Mouse (Mus musculus) embryonic stem cell, embryonic (primary cell): ENCODE results near the gene Scmh1.

Experiments
- CTCF ChIA-PET, 4 experiments: fragments of 300-600 bp in 2 of 4; fragments of 350-600 bp in 2 of 4; sonication (Branson Sonifier 250); formaldehyde crosslinking; loops; one replicate each; lab custom pipeline; 2022; ENCODE audit warnings: inconsistent platforms in 2 of 4; lab: Charles Lee
- POLR2A ChIA-PET, 4 experiments: fragments of 300-600 bp in 2 of 4; fragments of 350-600 bp in 2 of 4; sonication (Branson Sonifier 250); formaldehyde crosslinking; loops; one replicate each; lab custom pipeline; 2022; ENCODE audit warnings: antibody characterized with exemption in 4 of 4, inconsistent platforms in 1 of 4; lab: Charles Lee

Scmh1 gene

GRCm38 (mm10) chr4:120506955-120507354, 101.9 kb downstream of the Scmh1 start:
- CTCF ChIA-PET: interaction anchor here in 2 of 4 experiments (0.6 to 1.5 kb wide), 5 partner anchors 10 to 171 kb away, joined by 3 to 5 read pairs (median 3); no protein-coding TSS in a partner anchor
- POLR2A ChIA-PET: interaction anchor here in 1 of 4 experiments (0.7 to 1.5 kb wide), 4 partner anchors 10 to 290 kb away, joined by 3 read pairs; no protein-coding TSS in a partner anchor

DNA sequence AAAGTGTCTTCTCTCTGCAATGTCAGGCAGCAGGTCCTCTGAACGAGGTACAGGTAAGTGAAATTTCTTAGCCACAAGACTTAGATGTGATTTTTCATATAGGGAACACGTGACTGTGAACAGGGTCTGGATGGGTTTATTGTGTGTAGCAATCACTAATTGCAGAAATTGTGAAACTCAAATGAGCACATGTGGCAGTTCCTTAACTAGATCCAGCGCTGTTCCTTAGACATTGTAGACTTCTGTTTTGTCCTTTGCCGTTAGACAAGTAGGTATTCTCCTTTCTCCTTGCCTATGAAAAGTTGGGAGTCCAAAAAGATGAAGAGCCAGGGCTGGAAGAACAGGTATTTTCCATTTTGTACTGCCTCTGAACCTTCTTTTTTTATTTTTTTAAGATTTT, 106.1 kb downstream of the Scmh1 start:
- ChIA-PET POLR2A (interaction anchor here in 1 of 4 experiments (0.6 kb wide), 3 partner anchors 86 to 154 kb away, joined by 3 to 5 read pairs (median 3); partner anchors contain the start of gene Scmh1), CTCF (no interaction called here)

DNA sequence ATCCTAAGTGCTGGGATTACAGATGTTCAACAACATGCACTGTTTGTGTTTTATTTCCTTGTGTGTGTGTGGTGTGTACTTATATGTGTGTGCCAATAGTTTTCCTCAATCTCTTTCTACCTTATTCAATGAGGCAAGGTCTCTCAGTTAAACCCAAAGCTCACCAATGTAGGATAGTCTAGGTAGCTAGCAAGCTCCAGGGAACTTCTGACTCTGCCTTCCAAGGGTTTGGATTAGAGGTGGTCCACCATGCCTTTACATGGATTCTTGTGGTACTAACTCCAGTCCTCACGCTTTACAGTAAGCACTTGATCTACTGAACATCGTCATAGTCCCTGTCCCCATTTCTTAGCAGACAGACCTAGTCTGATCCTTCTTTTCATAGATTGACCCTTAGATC, 109.3 kb downstream of the Scmh1 start:
- POLR2A ChIA-PET: no interaction called here
- CTCF ChIA-PET: no interaction called here

- POLR2A ChIA-PET: interaction anchor here in 2 of 4 experiments (1.0 to 2.7 kb wide), 3 partner anchors 53 to 149 kb away, joined by 3 to 13 read pairs (median 12); partner anchors contain the start of genes Ctps (in 2 of the 2) and Cited4 (in 1 of the 2)
- CTCF ChIA-PET: interaction anchor here in 1 of 4 experiments (1.1 to 1.3 kb wide), 2 partner anchors 9 to 166 kb away, joined by 4 read pairs; no protein-coding TSS in a partner anchor
Observed at GRCm38 (mm10) chr4:120516491-120516890, 111.4 kb downstream of the Scmh1 start.

- CTCF ChIA-PET: interaction anchor here in 1 of 4 experiments (1.1 to 1.3 kb wide), 2 partner anchors 10 to 165 kb away, joined by 4 read pairs; no protein-coding TSS in a partner anchor
- POLR2A ChIA-PET: interaction anchor here in 3 of 4 experiments (1.0 to 2.7 kb wide), 6 partner anchors 10 to 149 kb away, joined by 3 to 13 read pairs (median 4); partner anchors contain the start of genes Ctps (in 3 of the 3) and Cited4 (in 1 of the 3)
Observed at GRCm38 (mm10) chr4:120516907-120517306, 111.8 kb downstream of the Scmh1 start.

DNA sequence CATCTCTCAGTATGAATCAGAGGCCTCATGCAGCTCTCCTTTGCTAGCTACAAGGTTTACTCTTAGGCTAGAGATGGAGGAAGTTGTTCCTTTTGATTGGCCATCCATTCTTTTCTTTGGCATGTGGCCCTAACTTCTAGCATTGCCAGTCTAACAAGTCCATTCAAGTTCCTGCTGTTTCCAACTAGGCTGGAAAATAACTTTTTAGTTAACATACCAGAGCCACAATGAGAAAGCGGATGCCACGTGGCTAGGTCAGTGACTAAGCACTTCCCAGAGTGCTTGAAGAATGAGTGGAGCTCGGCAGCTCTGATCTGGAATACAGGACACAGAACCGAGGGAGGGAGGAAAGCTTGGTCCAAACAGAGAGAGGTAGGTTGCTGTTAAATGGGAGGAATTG, 112.3 kb downstream of the Scmh1 start:
- ChIA-PET CTCF (interaction anchor here in 2 of 4 experiments (1.1 to 1.3 kb wide), 3 partner anchors 10 to 165 kb away, joined by 3 to 4 read pairs (median 4); no protein-coding TSS in a partner anchor), POLR2A (interaction anchor here in 3 of 4 experiments (0.6 to 2.7 kb wide), 9 partner anchors 10 to 149 kb away, joined by 3 to 13 read pairs (median 4); partner anchors contain the start of genes Ctps (in 3 of the 3) and Cited4 (in 1 of the 3))

GRCm38 (mm10) chr4:120521761-120522160, 116.7 kb downstream of the Scmh1 start:
- CTCF ChIA-PET: interaction anchor here in 1 of 4 experiments (0.6 kb wide), 1 partner anchor 50 kb away, joined by 3 read pairs; no protein-coding TSS in a partner anchor
- POLR2A ChIA-PET: interaction anchor here in 2 of 4 experiments (0.6 to 1.9 kb wide), 2 partner anchors 9 to 67 kb away, joined by 3 to 6 read pairs; no protein-coding TSS in a partner anchor

DNA sequence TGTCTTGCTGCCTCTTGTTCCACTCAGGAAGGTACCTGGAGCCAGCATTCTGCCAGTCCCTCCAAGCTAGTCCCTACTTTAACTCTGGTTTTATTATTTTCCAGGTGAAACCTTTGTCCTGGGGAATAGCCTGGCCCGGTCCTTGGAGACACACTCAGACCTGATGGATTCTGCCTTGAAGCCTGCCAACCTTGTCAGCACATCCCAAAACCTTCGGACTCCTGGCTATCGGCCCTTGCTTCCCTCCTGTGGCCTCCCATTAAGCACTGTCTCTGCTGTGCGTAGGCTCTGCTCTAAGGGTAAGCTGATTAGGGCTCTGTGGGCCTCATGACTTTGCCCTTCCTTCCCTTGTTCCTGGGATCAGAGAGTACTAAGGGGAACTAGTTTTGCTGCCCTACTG, 117.3 kb downstream of the Scmh1 start:
- POLR2A ChIA-PET: interaction anchor here in 1 of 4 experiments (0.6 kb wide), 1 partner anchor 68 kb away, joined by 3 read pairs; no protein-coding TSS in a partner anchor
- CTCF ChIA-PET: interaction anchor here in 1 of 4 experiments (0.6 kb wide), 1 partner anchor 51 kb away, joined by 3 read pairs; no protein-coding TSS in a partner anchor

DNA sequence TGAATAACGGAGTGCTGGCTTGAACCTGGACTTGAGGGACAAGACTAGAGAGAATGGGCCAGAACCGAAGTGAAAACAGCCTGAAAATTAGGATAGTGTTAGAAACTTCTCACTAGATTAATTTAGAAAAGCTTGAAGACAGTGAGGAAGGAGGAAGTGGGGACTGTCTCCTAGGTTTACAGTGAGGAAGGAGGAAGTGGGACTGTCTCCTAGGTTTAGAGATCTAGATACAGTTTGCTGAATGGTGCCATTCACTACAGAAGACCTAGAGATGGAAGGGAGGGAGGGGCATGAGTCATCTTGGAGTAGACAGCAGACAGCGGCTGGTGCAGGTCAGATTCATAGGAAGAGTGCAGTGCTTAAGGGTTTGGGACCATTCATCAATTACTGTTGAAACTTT, 118.0 kb downstream of the Scmh1 start:
- ChIA-PET POLR2A (no interaction called here), CTCF (no interaction called here)

GRCm38 (mm10) chr4:120528171-120528570, 123.1 kb downstream of the Scmh1 start:
- POLR2A ChIA-PET: interaction anchor here in 2 of 4 experiments (1.4 to 2.4 kb wide), 2 partner anchors 41 kb away, joined by 3 to 7 read pairs; no protein-coding TSS in a partner anchor

GRCm38 (mm10) chr4:120531986-120532385, 126.9 kb downstream of the Scmh1 start, which contains the start of gene Slfnl1:
Slfnl1 (plus strand) TSS chr4:120532231.
- CTCF ChIA-PET: interaction anchor here in 1 of 4 experiments (0.5 kb wide), 1 partner anchor 66 kb away, joined by 3 read pairs; no protein-coding TSS in a partner anchor
- POLR2A ChIA-PET: interaction anchor here in 2 of 4 experiments (0.9 to 1.7 kb wide), 3 partner anchors 9 to 38 kb away, joined by 3 to 6 read pairs (median 3); partner anchors contain the start of gene Ctps (in 1 of the 2)

More at GRCm38 (mm10) chr4:120528171-120528570, 123.1 kb downstream of the Scmh1 start:
- CTCF ChIA-PET: interaction anchor here in 2 of 4 experiments (0.5 to 0.6 kb wide), 2 partner anchors 35 to 276 kb away, joined by 4 to 7 read pairs; no protein-coding TSS in a partner anchor

DNA sequence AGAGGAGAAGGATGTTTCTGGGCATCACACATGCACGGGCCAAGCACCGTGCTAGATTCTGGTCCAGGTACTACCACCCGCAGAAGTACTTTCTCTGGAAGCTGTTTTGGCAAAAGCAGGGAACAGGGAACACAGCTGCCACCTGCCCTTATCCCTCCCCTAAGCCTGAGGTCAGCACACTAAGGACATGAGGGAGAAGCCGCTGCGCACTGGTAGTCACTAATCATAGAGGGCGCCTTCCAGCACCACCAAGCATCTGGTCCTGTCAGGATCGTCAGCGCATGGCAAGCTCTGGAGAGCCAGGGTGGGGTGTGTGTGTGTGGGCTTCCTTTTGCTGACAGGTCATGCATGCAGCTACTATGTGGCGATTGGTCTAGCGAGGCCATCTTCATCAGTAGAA, 133.6 kb downstream of the Scmh1 start:
- POLR2A ChIA-PET: interaction anchor here in 3 of 4 experiments (0.8 to 1.7 kb wide), 7 partner anchors 12 to 127 kb away, joined by 3 to 12 read pairs (median 3); partner anchors contain the start of gene Ctps (in 2 of the 3)
- CTCF ChIA-PET: interaction anchor here in 1 of 4 experiments (0.6 to 1.1 kb wide), 2 partner anchors 143 to 309 kb away, joined by 3 read pairs; no protein-coding TSS in a partner anchor

DNA sequence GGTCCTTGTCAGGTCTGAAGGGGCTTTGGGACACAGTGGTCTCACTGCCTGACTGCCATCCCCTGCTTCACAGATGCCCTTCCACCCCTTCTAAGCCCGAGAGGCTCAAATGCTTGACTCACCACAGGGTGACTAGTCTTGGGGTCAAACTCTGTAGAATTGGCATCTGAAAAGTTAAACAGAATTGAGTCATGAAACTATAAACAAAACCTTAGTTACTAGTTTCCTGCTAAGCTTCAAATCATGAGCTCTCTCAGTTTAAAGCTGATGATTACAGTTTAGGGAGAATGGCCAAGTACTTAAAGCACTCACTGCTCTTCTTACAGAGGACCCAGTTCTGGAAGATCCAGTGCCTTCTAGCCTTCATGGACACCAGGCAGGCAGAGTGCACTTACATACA, 139.8 kb downstream of the Scmh1 start:
- ChIA-PET CTCF (interaction anchor here in 1 of 4 experiments (0.6 kb wide), 1 partner anchor 440 kb away, joined by 3 read pairs; no protein-coding TSS in a partner anchor), POLR2A (interaction anchor here in 3 of 4 experiments (0.6 to 4.3 kb wide), 9 partner anchors 8 to 138 kb away, joined by 3 to 15 read pairs (median 4); partner anchors contain the start of genes Ctps (in 2 of the 3) and Cited4 (in 1 of the 3))

- ChIA-PET CTCF (no interaction called here), POLR2A (interaction anchor here in 1 of 4 experiments (2.2 to 3.7 kb wide), 3 partner anchors 11 to 13 kb away, joined by 4 to 29 read pairs (median 14); partner anchors contain the start of gene Ctps)
Observed at GRCm38 (mm10) chr4:120556592-120556991, 151.5 kb downstream of the Scmh1 start.

DNA sequence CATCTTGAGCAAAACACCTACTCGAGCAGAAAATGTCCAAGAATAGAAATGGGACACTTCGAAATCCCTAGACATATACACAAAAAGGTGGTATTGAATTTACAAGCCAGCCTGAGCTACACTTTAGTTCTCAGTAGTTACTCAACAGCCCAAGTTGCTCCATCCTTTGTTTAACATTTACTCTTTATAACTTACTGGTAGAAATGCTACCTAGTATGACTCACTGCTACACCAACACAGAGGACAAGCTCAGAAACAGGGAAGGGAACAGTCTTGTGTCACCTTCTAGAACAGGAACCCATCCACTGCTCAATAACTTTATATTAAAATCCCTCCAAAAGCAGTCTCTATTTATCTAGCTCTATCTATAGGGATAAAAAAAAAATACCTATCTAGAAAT, 160.6 kb downstream of the Scmh1 start:
- POLR2A ChIA-PET: interaction anchor here in 2 of 4 experiments (0.6 to 4.3 kb wide), 4 partner anchors 10 to 101 kb away, joined by 3 to 19 read pairs (median 4); partner anchors contain the start of gene Cited4 (in 1 of the 2)

GRCm38 (mm10) chr4:120568005-120568404, 162.9 kb downstream of the Scmh1 start:
- ChIA-PET CTCF (no interaction called here), POLR2A (interaction anchor here in 2 of 4 experiments (3.2 to 4.8 kb wide), 3 partner anchors 10 to 100 kb away, joined by 23 to 70 read pairs (median 29); partner anchors contain the start of gene Cited4 (in 1 of the 2))

More for the DNA sequence above, 160.6 kb downstream of the Scmh1 start:
- CTCF ChIA-PET: interaction anchor here in 1 of 4 experiments (1.5 kb wide), 1 partner anchor 24 kb away, joined by 3 read pairs; no protein-coding TSS in a partner anchor

- POLR2A ChIA-PET: interaction anchor here (0.6 to 4.8 kb wide), 70 partner anchors 8 to 1329 kb away, joined by 3 to 70 read pairs (median 4); partner anchors contain the start of genes Cited4 (in 3 of the 4), Exo5 (in 1 of the 4), Foxo6 (in 1 of the 4) and Slfnl1 (in 1 of the 4)
- CTCF ChIA-PET: interaction anchor here in 2 of 4 experiments (1.1 to 2.8 kb wide), 7 partner anchors 12 to 460 kb away, joined by 3 to 9 read pairs (median 5); no protein-coding TSS in a partner anchor
Observed at GRCm38 (mm10) chr4:120569025-120569424, 163.9 kb downstream of the Scmh1 start.
